Mouse (Mus musculus) skeletal muscle tissue, adult 2 months (tissue): ENCODE measurements around the gene Epb41l1.

Experiments used
- DNase-seq: peaks from one replicate; pipeline ENCODE4 v3.0.0-alpha.2; 2012; ENCODE audit warnings: low read depth, low spot score

The Epb41l1 gene

GRCm38 (mm10) chr2:156457343-156457717 is 36.6 kb downstream of the Epb41l1 start:
- DNase-seq: no peak

- peak; percentile 31 for DNase-seq
Observed at GRCm38 (mm10) chr2:156460470-156460869, 39.8 kb downstream of the Epb41l1 start.

- no peak for DNase-seq
Observed at GRCm38 (mm10) chr2:156462154-156463029, 41.7 kb downstream of the Epb41l1 start.

GRCm38 (mm10) chr2:156464416-156464815 is 43.7 kb downstream of the Epb41l1 start:
- no peak for DNase-seq

- no peak for DNase-seq
Observed at GRCm38 (mm10) chr2:156467538-156467937, 46.8 kb downstream of the Epb41l1 start.

GRCm38 (mm10) chr2:156468890-156469289 is 48.2 kb downstream of the Epb41l1 start:
- DNase-seq: no peak

- DNase-seq: no peak
Observed at GRCm38 (mm10) chr2:156469508-156469907, 48.8 kb downstream of the Epb41l1 start.

GRCm38 (mm10) chr2:156470938-156471337 is 50.2 kb downstream of the Epb41l1 start:
- no peak for DNase-seq

GRCm38 (mm10) chr2:156472336-156472735 is 51.6 kb downstream of the Epb41l1 start:
- DNase-seq: no peak

- no peak for DNase-seq
Observed at GRCm38 (mm10) chr2:156473696-156474095, 53.0 kb downstream of the Epb41l1 start.

- no peak for DNase-seq
Observed at GRCm38 (mm10) chr2:156474111-156474510, 53.4 kb downstream of the Epb41l1 start.

- no peak for DNase-seq
Observed at GRCm38 (mm10) chr2:156474891-156475284, 54.2 kb downstream of the Epb41l1 start.

- DNase-seq: peak; percentile 34
Observed at GRCm38 (mm10) chr2:156475285-156476110, 54.8 kb downstream of the Epb41l1 start.

- no peak for DNase-seq
Observed at GRCm38 (mm10) chr2:156476111-156476747, 55.5 kb downstream of the Epb41l1 start.

GRCm38 (mm10) chr2:156476748-156477151 is 56.0 kb downstream of the Epb41l1 start:
- DNase-seq: no peak

GRCm38 (mm10) chr2:156478046-156478690 is 57.5 kb downstream of the Epb41l1 start:
- no peak for DNase-seq

- DNase-seq: no peak
Observed at GRCm38 (mm10) chr2:156479833-156480232, 59.1 kb downstream of the Epb41l1 start.

- no peak for DNase-seq
Observed at GRCm38 (mm10) chr2:156480267-156480666, 59.6 kb downstream of the Epb41l1 start.

- no peak for DNase-seq
Observed at GRCm38 (mm10) chr2:156482299-156482698, 61.6 kb downstream of the Epb41l1 start.

- DNase-seq: no peak
Observed at GRCm38 (mm10) chr2:156482764-156483163, 62.1 kb downstream of the Epb41l1 start.

GRCm38 (mm10) chr2:156483204-156483603 is 62.5 kb downstream of the Epb41l1 start:
- DNase-seq: no peak
